Mouse (Mus musculus) layer of hippocampus, adult 9-10 months (tissue): ENCODE data around the gene Faf1.
A peak's percentile ranks its signal among the peaks of the same experiment; 100 is the strongest.

Source experiments
- DNase-seq: peaks from one replicate; pipeline ENCODE4 v3.0.0; 2022; ENCODE audit warnings: low spot score

The Faf1 gene

GRCm38 (mm10) chr4:109676218-109677215, at the start of gene Faf1:
Gene Faf1 (plus strand): TSS chr4:109676588.
- DNase-seq, result peak; percentile 89

GRCm38 (mm10) chr4:109630215-109630614, 46.2 kb upstream of the Faf1 start:
- no peak for DNase-seq

GRCm38 (mm10) chr4:109631029-109631428, 45.4 kb upstream of the Faf1 start:
- no peak for DNase-seq

- no peak for DNase-seq
Observed at GRCm38 (mm10) chr4:109634971-109635370, 41.4 kb upstream of the Faf1 start.

- DNase-seq, result no peak
Observed at GRCm38 (mm10) chr4:109639356-109639755, 37.0 kb upstream of the Faf1 start.

GRCm38 (mm10) chr4:109640141-109640540, 36.2 kb upstream of the Faf1 start:
- no peak for DNase-seq

GRCm38 (mm10) chr4:109641451-109641850, 34.9 kb upstream of the Faf1 start:
- no peak for DNase-seq

- no peak for DNase-seq
Observed at GRCm38 (mm10) chr4:109647281-109647680, 29.1 kb upstream of the Faf1 start.

- DNase-seq, result no peak
Observed at GRCm38 (mm10) chr4:109649331-109649730, 27.1 kb upstream of the Faf1 start.

- DNase-seq, result no peak
Observed at GRCm38 (mm10) chr4:109653251-109653650, 23.1 kb upstream of the Faf1 start.

GRCm38 (mm10) chr4:109654701-109655100, 21.7 kb upstream of the Faf1 start:
- DNase-seq, result no peak

- DNase-seq, result no peak
Observed at GRCm38 (mm10) chr4:109655738-109656137, 20.6 kb upstream of the Faf1 start.

- no peak for DNase-seq
Observed at GRCm38 (mm10) chr4:109656301-109656700, 20.1 kb upstream of the Faf1 start.

- no peak for DNase-seq
Observed at GRCm38 (mm10) chr4:109657021-109657850, 19.2 kb upstream of the Faf1 start.

- DNase-seq, result no peak
Observed at GRCm38 (mm10) chr4:109657851-109658500, 18.4 kb upstream of the Faf1 start.

- no peak for DNase-seq
Observed at GRCm38 (mm10) chr4:109658826-109659225, 17.6 kb upstream of the Faf1 start.

- DNase-seq, result no peak
Observed at GRCm38 (mm10) chr4:109659571-109659970, 16.8 kb upstream of the Faf1 start.

GRCm38 (mm10) chr4:109660568-109660967, 15.8 kb upstream of the Faf1 start:
- DNase-seq, result no peak

- no peak for DNase-seq
Observed at GRCm38 (mm10) chr4:109661183-109661582, 15.2 kb upstream of the Faf1 start.

- no peak for DNase-seq
Observed at GRCm38 (mm10) chr4:109662271-109662670, 14.1 kb upstream of the Faf1 start.

GRCm38 (mm10) chr4:109664091-109664490, 12.3 kb upstream of the Faf1 start:
- no peak for DNase-seq
